Mouse (Mus musculus) heart, adult 2 months (tissue): ENCODE measurements around the gene Cope.

Source experiments
- CTCF ChIP-seq: fragments of 200-600 bp; IDR thresholded peaks from 2 replicates; pipeline ENCODE4 v1.8.1; 2022; ENCODE audit warnings: antibody characterized with exemption, mild to moderate bottlenecking, moderate library complexity
- EP300 ChIP-seq: fragments of 200-500 bp; IDR thresholded peaks from 2 replicates; pipeline ENCODE4 v1.6.1; 2011; ENCODE audit warnings: low read depth, low read length, control low read depth; ENCODE audit not compliant: insufficient read depth
- POLR2A ChIP-seq: fragments of 200-500 bp; IDR thresholded peaks from 2 replicates; pipeline ENCODE4 v1.6.1; 2011; ENCODE audit warnings: mild to moderate bottlenecking, low read depth, low read length, control low read depth; ENCODE audit not compliant: insufficient read depth

GRCm38 (mm10) chr8:70274350-70274749, 28.0 kb upstream of the Cope start:
- no peak for TF ChIP-seq POLR2A
- TF ChIP-seq EP300: no peak
- TF ChIP-seq CTCF: no peak
